Mouse (Mus musculus) 3134 (cell line): Measurements from ENCODE around the gene Arl13b.

Experiments
- DNase-seq: peaks from one replicate; pipeline ENCODE4 v3.0.0-alpha.2; 2011; ENCODE audit warnings: low spot score; ENCODE audit not compliant: insufficient read length; ENCODE audit errors: extremely low read depth

Arl13b gene

GRCm38 (mm10) chr16:62822472-62822871 lies 24.4 kb downstream of the Arl13b start:
- DNase-seq: no peak

GRCm38 (mm10) chr16:62814491-62814890 lies 32.3 kb downstream of the Arl13b start, which contains the start of gene Stx19:
TSS of gene Stx19 (plus strand) at chr16:62814676.
- DNase-seq: no peak

- DNase-seq: no peak
Measured at GRCm38 (mm10) chr16:62813790-62814189, 33.0 kb downstream of the Arl13b start.

GRCm38 (mm10) chr16:62810855-62811254 lies 36.0 kb downstream of the Arl13b start:
- DNase-seq: no peak

GRCm38 (mm10) chr16:62807249-62807979 lies 39.4 kb downstream of the Arl13b start:
- no peak for DNase-seq

- no peak for DNase-seq
Measured at GRCm38 (mm10) chr16:62804621-62805020, 42.2 kb downstream of the Arl13b start.

- DNase-seq: no peak
Measured at GRCm38 (mm10) chr16:62799839-62800238, 47.0 kb downstream of the Arl13b start.

- no peak for DNase-seq
Measured at GRCm38 (mm10) chr16:62799426-62799825, 47.4 kb downstream of the Arl13b start.

- no peak for DNase-seq
Measured at GRCm38 (mm10) chr16:62798808-62799207, 48.0 kb downstream of the Arl13b start.

GRCm38 (mm10) chr16:62796608-62797007 lies 50.2 kb downstream of the Arl13b start:
- no peak for DNase-seq

- peak; percentile 91 for DNase-seq
Measured at GRCm38 (mm10) chr16:62786621-62787331, 60.1 kb downstream of the Arl13b start, which contains the start of gene Nsun3. TSS of gene Nsun3 (minus strand) at chr16:62786818.

GRCm38 (mm10) chr16:62782229-62782628 lies 64.6 kb downstream of the Arl13b start:
- DNase-seq: no peak

- no peak for DNase-seq
Measured at GRCm38 (mm10) chr16:62778282-62778681, 68.6 kb downstream of the Arl13b start.

GRCm38 (mm10) chr16:62776034-62776433 lies 70.8 kb downstream of the Arl13b start:
- DNase-seq: no peak

- DNase-seq: no peak
Measured at GRCm38 (mm10) chr16:62773462-62773861, 73.4 kb downstream of the Arl13b start.

- DNase-seq: peak; percentile 5
Measured at GRCm38 (mm10) chr16:62758340-62758739, 88.5 kb downstream of the Arl13b start.

GRCm38 (mm10) chr16:62755307-62755706 lies 91.5 kb downstream of the Arl13b start:
- no peak for DNase-seq

- no peak for DNase-seq
Measured at GRCm38 (mm10) chr16:62753597-62753996, 93.2 kb downstream of the Arl13b start.

- no peak for DNase-seq
Measured at GRCm38 (mm10) chr16:62753079-62753478, 93.8 kb downstream of the Arl13b start.

- no peak for DNase-seq
Measured at GRCm38 (mm10) chr16:62745875-62746274, 101.0 kb downstream of the Arl13b start.
